ENCODE assay signal across 31 mouse cellular contexts in genomic region chr4:152300375-152300774, GRCm38 (mm10). TPM values are rescaled to one million over a fixed set of nuclear protein-coding genes. Genes with fewer than 3 reads are reported as not detected.
"Had no signal": no experiment of that assay in that cellular context is flagged by ENCODE, and none has a peak within 500 bp of the region (broad histone marks: within the 10 kb centered on the region; RNA-seq: fewer than 3 reads in every experiment).

No protein-coding gene starts in this region.

- H3K4me2 ChIP-seq: heart, embryonic 11.5 days; heart, embryonic 13.5 days; heart, embryonic 15.5 days; hindbrain, embryonic 13.5 days; hindbrain, embryonic 15.5 days; limb, embryonic 13.5 days; limb, embryonic 15.5 days; liver, embryonic 12.5 days had no signal

- H3K27me3 ChIP-seq: heart, embryonic 13.5 days; heart, embryonic 15.5 days; liver, embryonic 12.5 days had no signal

- H3K4me3 ChIP-seq: heart, adult 2 months; heart, embryonic 13.5 days; heart, embryonic 15.5 days; hindbrain, embryonic 13.5 days; hindbrain, embryonic 15.5 days; limb, embryonic 13.5 days; limb, embryonic 15.5 days; liver, embryonic 12.5 days had no signal

- H3K9me3 ChIP-seq: heart, embryonic 13.5 days; heart, embryonic 15.5 days; hindbrain, embryonic 13.5 days; hindbrain, embryonic 15.5 days; limb, embryonic 13.5 days; limb, embryonic 15.5 days; liver, embryonic 12.5 days had no signal

- H3K27ac ChIP-seq: heart, adult 2 months; heart, embryonic 13.5 days; heart, embryonic 15.5 days; hindbrain, embryonic 13.5 days; hindbrain, embryonic 15.5 days; hindbrain, postnatal 0 days; kidney, postnatal 0 days; limb, embryonic 13.5 days; limb, embryonic 15.5 days; liver, embryonic 12.5 days; liver, embryonic 14.5 days had no signal

- DNase-seq: gastrocnemius, postnatal 14 days; gastrocnemius, postnatal 36 days; heart, adult 11 months; heart, adult 2 months; heart, postnatal 14 days; heart, postnatal 36 days; kidney, adult 18-20 months; kidney, adult 8-10 months; kidney, postnatal 14 days; kidney, postnatal 36 days; layer of hippocampus, adult 9-11 months; layer of hippocampus, postnatal 36 days had no signal

- H3K9ac ChIP-seq: heart, embryonic 13.5 days; heart, embryonic 15.5 days; hindbrain, embryonic 13.5 days; hindbrain, embryonic 15.5 days; limb, embryonic 13.5 days; limb, embryonic 15.5 days; liver, embryonic 12.5 days; liver, embryonic 14.5 days had no signal

- ATAC-seq: hindbrain, postnatal 0 days; intestine, embryonic 16.5 days; liver, embryonic 12.5 days had no signal

RNA-seq across cellular contexts. Expression of gene Hes3, which starts 8.9 kb away (rescaled TPM):
- polyA plus RNA-seq: gonadal fat pad, adult 2 months; heart, adult 2 months; heart, embryonic 11.5 days; heart, embryonic 13.5 days; heart, embryonic 15.5 days; heart, postnatal 0 days; intestine, embryonic 14.5 days; intestine, embryonic 16.5 days; kidney, embryonic 14.5 days; kidney, postnatal 0 days; large intestine, adult 2 months; limb, embryonic 11.5 days; limb, embryonic 13.5 days; limb, embryonic 15.5 days; liver, adult 2 months; liver, embryonic 12.5 days; liver, embryonic 14.5 days had no signal
